Mouse (Mus musculus) lung, postnatal 0 days (tissue): ENCODE data around the gene Cdiptos.

ENCODE experiments used
- CTCF ChIP-seq: IDR thresholded peaks from 2 replicates; pipeline ENCODE4 v1.5.1; 2016; ENCODE audit warnings: antibody characterized with exemption, mild to moderate bottlenecking
- EP300 ChIP-seq: IDR thresholded peaks from 2 replicates; pipeline ENCODE4 v1.6.1; 2016; ENCODE audit warnings: antibody characterized with exemption, mild to moderate bottlenecking, control low read depth

GRCm38 (mm10) chr7:126961095-126961494 is 14.8 kb downstream of the Cdiptos start:
- TF ChIP-seq CTCF (no peak), EP300 (no peak)
